Mouse (Mus musculus): ENCODE results near the gene Cd99l2.

- TF ChIP-seq POLR2A (IDR thresholded peaks at IDR 0.05; ENCODE audit: borderline replicate concordance, extremely low read depth, low read depth, low read length): no peak
- TF ChIP-seq CTCF (IDR thresholded peaks at IDR 0.05; ENCODE audit: insufficient read depth, low read length): no peak
Measured at GRCm38 (mm10) chrX:71475084-71475483, 17.6 kb downstream of the Cd99l2 start.

Measured in lung, adult 2 months (tissue).